Mouse (Mus musculus) ES-CJ7 (cell line): ENCODE results near the gene Habp2.

Source experiments
- DNase-seq: peaks from one replicate; pipeline ENCODE4 v3.0.0; 2011; ENCODE audit warnings: low read depth, low spot score

Habp2 gene

GRCm38 (mm10) chr19:56363721-56364460 lies 77.0 kb downstream of the Habp2 start:
- DNase-seq, result no peak

- no peak for DNase-seq
These were observed 77.6 kb downstream of the Habp2 start for GRCm38 (mm10) chr19:56364563-56364962.

- DNase-seq, result no peak
These were observed 79.2 kb downstream of the Habp2 start for GRCm38 (mm10) chr19:56366168-56366567.

GRCm38 (mm10) chr19:56366625-56367024 lies 79.7 kb downstream of the Habp2 start:
- DNase-seq, result no peak

GRCm38 (mm10) chr19:56367778-56368177 lies 80.8 kb downstream of the Habp2 start:
- DNase-seq, result no peak

GRCm38 (mm10) chr19:56368912-56369311 lies 82.0 kb downstream of the Habp2 start:
- no peak for DNase-seq
